Mouse (Mus musculus): ENCODE results near the gene Syngap1. TPM values are rescaled to one million over a fixed set of nuclear protein-coding genes. Genes with fewer than 3 reads are reported as not detected.

The Syngap1 gene
- polyA plus RNA-seq, 1 experiment from 2014 or later = 1.5 TPM

GRCm38 (mm10) chr17:26957872-26958271 lies 16.8 kb downstream of the Syngap1 start:
- no peak overlapping the region for H3K27ac ChIP-seq (replicated peaks in 1 of 2; ENCODE audit: control insufficient read depth in 1 of 2, insufficient read depth in 1 of 2, low read depth in 2 of 2, low read length in 2 of 2)
- 86% methylated on average over 5 of the region's 5 CpGs for WGBS
- no peak overlapping the region for H3K4me3 ChIP-seq (ENCODE audit: control insufficient read depth in 1 of 2, insufficient read depth in 1 of 2, low read depth in 1 of 2, low read length in 2 of 2)
- no peak for ATAC-seq (ENCODE audit: insufficient number of reproducible peaks, insufficient read depth, low FRiP score, low read depth)
- no peak overlapping the region for H3K9ac ChIP-seq (ENCODE audit: low read length)
- no peaks in the 10 kb centered on the region for H3K27me3 ChIP-seq (ENCODE audit: control insufficient read depth, insufficient read depth, low read length)
- H3K4me2 ChIP-seq (ENCODE audit: low read length) = no peak overlapping the region
- no peaks in the 10 kb centered on the region for H3K9me3 ChIP-seq (ENCODE audit: control insufficient read depth, low read length)
- peaks cover 69% of the 10 kb centered on the region for H3K36me3 ChIP-seq (ENCODE audit: control insufficient read depth, insufficient read depth, low read length)
- H3K4me1 ChIP-seq (ENCODE audit: control insufficient read depth in 2 of 2, insufficient read depth in 2 of 2, low read length in 2 of 2) = peaks cover 14 to 23% of the 10 kb centered on the region in 2 experiments

DNA sequence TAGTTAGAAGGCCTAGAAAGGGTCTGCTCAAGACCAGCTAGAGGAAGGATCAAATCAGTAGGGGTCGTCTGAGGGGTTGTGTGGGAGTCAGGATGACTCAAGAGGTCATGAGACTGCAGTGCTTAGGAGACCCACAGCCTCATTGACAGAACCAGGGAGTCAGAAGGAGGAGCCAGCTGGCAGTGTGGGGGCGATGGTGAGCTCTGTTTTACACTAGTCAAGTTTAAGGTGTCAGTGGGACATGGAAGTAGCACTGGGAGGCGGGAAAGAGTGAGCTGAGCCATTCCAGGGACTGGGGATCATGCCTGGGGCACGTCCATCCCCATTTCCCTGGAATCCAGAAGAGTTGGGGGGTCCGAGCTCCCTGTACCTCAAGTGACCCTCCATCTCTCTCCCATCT lies 17.8 kb downstream of the Syngap1 start:
- ATAC-seq (ENCODE audit: insufficient number of reproducible peaks, insufficient read depth, low FRiP score, low read depth) = no peak
- Histone ChIP-seq H3K9me3 (ENCODE audit: control insufficient read depth, low read length) (no peaks in the 10 kb centered on the region), H3K4me1 (ENCODE audit: control insufficient read depth in 2 of 2, insufficient read depth in 2 of 2, low read length in 2 of 2) (peaks cover 5 to 13% of the 10 kb centered on the region in 2 experiments), H3K4me3 (ENCODE audit: control insufficient read depth in 1 of 2, insufficient read depth in 1 of 2, low read depth in 1 of 2, low read length in 2 of 2) (no peak overlapping the region), H3K9ac (ENCODE audit: low read length) (no peak overlapping the region), H3K4me2 (ENCODE audit: low read length) (no peak overlapping the region), H3K27ac (replicated peaks in 1 of 2; ENCODE audit: control insufficient read depth in 1 of 2, insufficient read depth in 1 of 2, low read depth in 2 of 2, low read length in 2 of 2) (no peak overlapping the region), H3K36me3 (ENCODE audit: control insufficient read depth, insufficient read depth, low read length) (peaks cover 76% of the 10 kb centered on the region), H3K27me3 (ENCODE audit: control insufficient read depth, insufficient read depth, low read length) (no peaks in the 10 kb centered on the region)
- 59% methylated on average over 4 of the region's 5 CpGs for WGBS

DNA sequence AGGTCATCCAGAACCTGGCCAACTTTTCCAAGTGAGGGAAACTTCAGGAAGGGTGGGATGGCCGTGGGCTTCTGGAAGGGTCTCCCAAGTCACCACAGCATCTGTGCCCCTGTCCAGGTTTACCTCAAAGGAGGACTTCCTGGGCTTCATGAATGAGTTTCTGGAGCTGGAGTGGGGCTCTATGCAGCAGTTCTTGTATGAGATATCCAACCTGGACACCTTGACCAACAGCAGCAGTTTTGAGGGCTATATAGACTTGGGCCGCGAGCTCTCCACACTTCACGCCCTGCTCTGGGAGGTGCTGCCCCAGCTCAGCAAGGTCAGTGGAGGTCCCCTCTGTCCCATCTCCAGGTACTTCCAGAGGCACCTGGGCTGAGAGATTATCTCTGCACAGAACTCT lies 18.8 kb downstream of the Syngap1 start:
- no peak overlapping the region for H3K9ac ChIP-seq (ENCODE audit: low read length)
- ATAC-seq (ENCODE audit: insufficient number of reproducible peaks, insufficient read depth, low FRiP score, low read depth) = no peak
- H3K4me3 ChIP-seq (ENCODE audit: control insufficient read depth in 1 of 2, insufficient read depth in 1 of 2, low read depth in 1 of 2, low read length in 2 of 2) = no peak overlapping the region
- H3K27ac ChIP-seq (replicated peaks in 1 of 2; ENCODE audit: control insufficient read depth in 1 of 2, insufficient read depth in 1 of 2, low read depth in 2 of 2, low read length in 2 of 2) = no peak overlapping the region
- H3K4me1 ChIP-seq (ENCODE audit: control insufficient read depth in 2 of 2, insufficient read depth in 2 of 2, low read length in 2 of 2) = peaks cover 3% of the 10 kb centered on the region in 2 experiments; a peak in 3 of 4 replicates
- WGBS = 96% methylated on average over 4 of the region's 4 CpGs
- H3K36me3 ChIP-seq (ENCODE audit: control insufficient read depth, insufficient read depth, low read length) = peaks cover 84% of the 10 kb centered on the region
- H3K9me3 ChIP-seq (ENCODE audit: control insufficient read depth, low read length) = no peaks in the 10 kb centered on the region
- H3K4me2 ChIP-seq (ENCODE audit: low read length) = no peak overlapping the region
- H3K27me3 ChIP-seq (ENCODE audit: control insufficient read depth, insufficient read depth, low read length) = no peaks in the 10 kb centered on the region

DNA sequence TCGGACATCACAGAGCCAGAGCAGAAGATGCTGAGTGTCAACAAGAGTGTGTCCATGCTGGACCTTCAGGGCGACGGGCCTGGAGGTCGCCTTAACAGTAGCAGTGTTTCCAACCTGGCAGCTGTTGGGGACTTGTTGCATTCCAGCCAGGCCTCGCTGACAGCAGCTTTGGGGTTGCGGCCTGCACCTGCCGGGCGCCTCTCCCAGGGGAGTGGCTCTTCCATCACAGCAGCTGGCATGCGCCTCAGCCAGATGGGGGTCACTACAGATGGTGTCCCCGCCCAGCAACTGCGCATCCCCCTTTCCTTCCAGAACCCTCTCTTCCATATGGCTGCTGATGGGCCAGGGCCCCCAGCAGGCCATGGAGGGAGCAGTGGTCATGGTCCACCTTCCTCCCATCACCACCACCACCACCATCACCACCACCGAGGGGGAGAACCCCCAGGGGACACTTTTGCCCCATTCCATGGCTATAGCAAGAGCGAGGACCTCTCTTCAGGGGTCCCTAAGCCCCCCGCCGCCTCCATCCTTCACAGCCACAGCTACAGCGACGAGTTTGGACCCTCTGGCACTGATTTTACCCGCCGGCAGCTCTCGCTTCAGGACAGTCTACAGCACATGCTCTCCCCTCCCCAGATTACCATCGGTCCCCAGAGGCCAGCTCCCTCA lies 20.7 kb downstream of the Syngap1 start:
- H3K9me3 ChIP-seq (ENCODE audit: control insufficient read depth, low read length) = no peaks in the 10 kb centered on the region
- H3K27me3 ChIP-seq (ENCODE audit: control insufficient read depth, insufficient read depth, low read length) = no peaks in the 10 kb centered on the region
- WGBS = 88% methylated on average over 21 of the region's 21 CpGs
- peaks cover 93% of the 10 kb centered on the region for H3K36me3 ChIP-seq (ENCODE audit: control insufficient read depth, insufficient read depth, low read length)
- H3K4me1 ChIP-seq (ENCODE audit: control insufficient read depth in 2 of 2, insufficient read depth in 2 of 2, low read length in 2 of 2) = no peaks in the 10 kb centered on the region
- no peak for ATAC-seq (ENCODE audit: insufficient number of reproducible peaks, insufficient read depth, low FRiP score, low read depth)
- no peak overlapping the region for H3K9ac ChIP-seq (ENCODE audit: low read length)
- H3K4me2 ChIP-seq (ENCODE audit: low read length) = no peak overlapping the region
- H3K4me3 ChIP-seq (ENCODE audit: control insufficient read depth in 1 of 2, insufficient read depth in 1 of 2, low read depth in 1 of 2, low read length in 2 of 2) = no peak overlapping the region
- no peak overlapping the region for H3K27ac ChIP-seq (replicated peaks in 1 of 2; ENCODE audit: control insufficient read depth in 1 of 2, insufficient read depth in 1 of 2, low read depth in 2 of 2, low read length in 2 of 2)

DNA sequence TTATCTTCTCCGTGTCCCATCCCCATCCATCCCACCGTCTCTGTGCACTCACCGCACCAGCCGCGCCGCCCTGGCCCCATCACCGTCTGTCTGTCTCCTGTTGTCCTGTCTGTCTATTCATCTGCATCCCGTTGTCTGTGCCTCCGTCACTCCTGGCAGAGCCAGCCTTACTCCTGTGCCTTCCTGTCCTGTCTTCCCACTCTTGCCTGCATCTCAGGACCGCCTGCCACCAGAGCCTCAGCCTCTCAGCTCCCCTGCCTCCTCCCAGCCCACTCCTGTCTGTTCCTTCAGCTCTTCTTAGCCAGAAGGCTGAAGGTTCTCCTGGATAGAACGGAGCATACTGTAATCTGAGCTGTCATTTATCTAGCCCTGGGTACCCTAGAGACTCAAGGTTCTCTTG lies 25.9 kb downstream of the Syngap1 start:
- no peak overlapping the region for H3K9ac ChIP-seq (ENCODE audit: low read length)
- WGBS = 88% methylated on average over 11 of the region's 11 CpGs

DNA sequence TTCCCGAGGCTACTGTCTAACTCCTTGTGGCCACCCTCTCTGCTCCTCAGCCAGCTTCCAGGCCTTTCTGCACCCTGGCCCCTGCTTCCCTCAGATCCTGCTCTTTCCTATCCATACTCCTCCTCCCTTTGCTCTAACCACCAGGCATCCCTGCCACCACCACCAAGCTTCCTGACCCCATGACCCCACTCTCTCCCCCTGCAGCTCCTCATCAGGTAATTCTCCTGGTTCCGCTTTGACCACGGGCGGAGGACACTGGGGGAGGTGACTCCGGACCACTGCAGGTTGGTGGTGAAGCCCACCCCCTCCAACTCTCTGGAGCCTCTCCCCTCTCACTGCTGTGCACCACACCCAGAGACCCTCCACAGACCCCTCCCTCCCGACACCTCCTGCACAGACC lies 26.4 kb downstream of the Syngap1 start:
- H3K4me1 ChIP-seq (ENCODE audit: control insufficient read depth in 2 of 2, insufficient read depth in 2 of 2, low read length in 2 of 2) = peaks cover 0 to 13% of the 10 kb centered on the region in 2 experiments; a peak in 3 of 4 replicates
- H3K9ac ChIP-seq (ENCODE audit: low read length) = no peak overlapping the region
- WGBS = 86% methylated on average over 6 of the region's 6 CpGs
- no peak for ATAC-seq (ENCODE audit: insufficient number of reproducible peaks, insufficient read depth, low FRiP score, low read depth)
- H3K27ac ChIP-seq (replicated peaks in 1 of 2; ENCODE audit: control insufficient read depth in 1 of 2, insufficient read depth in 1 of 2, low read depth in 2 of 2, low read length in 2 of 2) = no peak overlapping the region
- no peak overlapping the region for H3K4me2 ChIP-seq (ENCODE audit: low read length)
- no peaks in the 10 kb centered on the region for H3K27me3 ChIP-seq (ENCODE audit: control insufficient read depth, insufficient read depth, low read length)
- H3K9me3 ChIP-seq (ENCODE audit: control insufficient read depth, low read length) = no peaks in the 10 kb centered on the region
- H3K4me3 ChIP-seq (ENCODE audit: control insufficient read depth in 1 of 2, insufficient read depth in 1 of 2, low read depth in 1 of 2, low read length in 2 of 2) = no peak overlapping the region
- H3K36me3 ChIP-seq (ENCODE audit: control insufficient read depth, insufficient read depth, low read length) = peaks cover 58% of the 10 kb centered on the region

More for the DNA sequence above, 25.9 kb downstream of the Syngap1 start:
- Histone ChIP-seq H3K27me3 (ENCODE audit: control insufficient read depth, insufficient read depth, low read length) (no peaks in the 10 kb centered on the region), H3K36me3 (ENCODE audit: control insufficient read depth, insufficient read depth, low read length) (peaks cover 62% of the 10 kb centered on the region), H3K27ac (replicated peaks in 1 of 2; ENCODE audit: control insufficient read depth in 1 of 2, insufficient read depth in 1 of 2, low read depth in 2 of 2, low read length in 2 of 2) (no peak overlapping the region), H3K4me1 (ENCODE audit: control insufficient read depth in 2 of 2, insufficient read depth in 2 of 2, low read length in 2 of 2) (peaks cover 0 to 9% of the 10 kb centered on the region in 2 experiments; a peak in 3 of 4 replicates), H3K4me2 (ENCODE audit: low read length) (no peak overlapping the region), H3K9me3 (ENCODE audit: control insufficient read depth, low read length) (no peaks in the 10 kb centered on the region), H3K4me3 (ENCODE audit: control insufficient read depth in 1 of 2, insufficient read depth in 1 of 2, low read depth in 1 of 2, low read length in 2 of 2) (no peak overlapping the region)
- ATAC-seq (ENCODE audit: insufficient number of reproducible peaks, insufficient read depth, low FRiP score, low read depth) = no peak

DNA sequence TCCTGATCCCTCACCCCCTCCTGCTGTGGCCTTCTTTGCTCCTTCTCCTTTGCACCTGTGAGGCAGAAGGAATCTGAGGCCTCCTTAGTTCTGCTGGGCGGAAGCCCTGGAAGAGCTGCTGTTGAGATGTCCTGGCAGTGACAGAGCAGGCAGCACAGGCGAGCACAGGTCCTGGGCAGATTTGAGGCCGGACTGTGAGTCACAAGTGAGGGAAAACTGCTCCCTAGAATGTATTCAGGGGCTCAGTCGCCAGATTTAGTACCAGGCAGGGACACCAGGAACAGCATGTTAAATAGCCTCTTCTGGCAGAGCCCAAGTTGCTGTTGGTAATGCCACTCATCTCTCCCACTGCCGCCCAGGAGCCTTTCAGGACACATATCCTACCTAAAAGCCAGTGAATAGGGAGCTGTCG lies 27.2 kb downstream of the Syngap1 start:
- H3K4me1 ChIP-seq (ENCODE audit: control insufficient read depth in 2 of 2, insufficient read depth in 2 of 2, low read length in 2 of 2) = peaks cover 0 to 13% of the 10 kb centered on the region in 2 experiments; a peak in 3 of 4 replicates
- no peak overlapping the region for H3K9ac ChIP-seq (ENCODE audit: low read length)
- peaks cover 50% of the 10 kb centered on the region for H3K36me3 ChIP-seq (ENCODE audit: control insufficient read depth, insufficient read depth, low read length)
- H3K27ac ChIP-seq (replicated peaks in 1 of 2; ENCODE audit: control insufficient read depth in 1 of 2, insufficient read depth in 1 of 2, low read depth in 2 of 2, low read length in 2 of 2) = no peak overlapping the region
- H3K27me3 ChIP-seq (ENCODE audit: control insufficient read depth, insufficient read depth, low read length) = no peaks in the 10 kb centered on the region
- H3K4me3 ChIP-seq (ENCODE audit: control insufficient read depth in 1 of 2, insufficient read depth in 1 of 2, low read depth in 1 of 2, low read length in 2 of 2) = no peak overlapping the region
- H3K9me3 ChIP-seq (ENCODE audit: control insufficient read depth, low read length) = no peaks in the 10 kb centered on the region
- no peak overlapping the region for H3K4me2 ChIP-seq (ENCODE audit: low read length)
- 81% methylated on average over 6 of the region's 6 CpGs for WGBS
- ATAC-seq (ENCODE audit: insufficient number of reproducible peaks, insufficient read depth, low FRiP score, low read depth) = no peak

DNA sequence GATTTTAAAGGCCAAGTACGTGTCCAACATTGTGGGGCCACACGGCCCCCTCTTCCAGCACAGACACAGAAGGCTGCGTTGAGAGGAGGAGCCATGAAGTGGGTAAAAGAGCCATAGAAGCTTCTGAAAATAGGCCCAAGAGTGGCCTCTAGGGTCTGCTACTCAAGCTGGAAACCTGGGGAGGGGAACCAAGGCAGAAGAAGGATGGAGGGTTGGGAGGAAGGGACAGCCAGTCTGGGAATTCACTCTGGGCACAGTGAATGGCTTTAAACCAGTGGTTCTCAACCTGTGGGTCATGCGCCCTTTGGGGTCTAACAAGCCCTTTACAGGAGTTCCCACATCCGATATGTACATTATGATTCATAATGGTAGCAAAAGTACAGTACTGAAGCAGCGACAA lies 28.2 kb downstream of the Syngap1 start:
- peaks cover 3 to 22% of the 10 kb centered on the region in 2 experiments for H3K4me1 ChIP-seq (ENCODE audit: control insufficient read depth in 2 of 2, insufficient read depth in 2 of 2, low read length in 2 of 2)
- WGBS = 79% methylated on average over 6 of the region's 6 CpGs
- no peak overlapping the region for H3K4me2 ChIP-seq (ENCODE audit: low read length)
- ATAC-seq (ENCODE audit: insufficient number of reproducible peaks, insufficient read depth, low FRiP score, low read depth) = no peak
- H3K27me3 ChIP-seq (ENCODE audit: control insufficient read depth, insufficient read depth, low read length) = no peaks in the 10 kb centered on the region
- H3K9ac ChIP-seq (ENCODE audit: low read length) = no peak overlapping the region
- no peak overlapping the region for H3K27ac ChIP-seq (replicated peaks in 1 of 2; ENCODE audit: control insufficient read depth in 1 of 2, insufficient read depth in 1 of 2, low read depth in 2 of 2, low read length in 2 of 2)
- no peak overlapping the region for H3K4me3 ChIP-seq (ENCODE audit: control insufficient read depth in 1 of 2, insufficient read depth in 1 of 2, low read depth in 1 of 2, low read length in 2 of 2)
- H3K36me3 ChIP-seq (ENCODE audit: control insufficient read depth, insufficient read depth, low read length) = peaks cover 44% of the 10 kb centered on the region
- no peaks in the 10 kb centered on the region for H3K9me3 ChIP-seq (ENCODE audit: control insufficient read depth, low read length)
